Mouse (Mus musculus) brown adipose tissue, adult 24 weeks (tissue): ENCODE results near the gene Get4. TPM values are rescaled to one million over a fixed set of nuclear protein-coding genes. Genes with fewer than 3 reads are reported as not detected.

Source experiments
- H3K27ac ChIP-seq: fragments of 200-500 bp; replicated peaks from 2 replicates; pipeline ENCODE4 v1.5.1; 2012; ENCODE audit warnings: low read depth, mild to moderate bottlenecking, low read length
- H3K4me1 ChIP-seq: fragments of 200-500 bp; 2 replicates; pipeline ENCODE4 v1.6.1; 2012; ENCODE audit warnings: low read length, mixed read lengths; ENCODE audit not compliant: control insufficient read depth, insufficient read depth, insufficient read length
- H3K4me3 ChIP-seq: fragments of 200-500 bp; 2 replicates; pipeline ENCODE4 v1.5.1; 2012; ENCODE audit warnings: low read depth, mild to moderate bottlenecking, low read length, moderate library complexity; ENCODE audit not compliant: insufficient read depth
- polyA plus RNA-seq: library from polyadenylated mRNA; stranded (reverse); fragments of >200 nt; gene quantifications from 2 replicates; pipeline ENCODE4 v1.2.4, GENCODE M21; 2012; ENCODE audit not compliant: missing spikeins, insufficient read depth, insufficient read length

Get4 gene
- polyA plus RNA-seq, 1 experiment: 36.7 TPM

GRCm38 (mm10) chr5:139254938-139255337 is 2.8 kb downstream of the Get4 start:
- no peak overlapping the region for H3K27ac ChIP-seq
- peaks cover 31% of the 10 kb centered on the region for H3K4me1 ChIP-seq
- no peak overlapping the region for H3K4me3 ChIP-seq

- Histone ChIP-seq H3K4me3 (no peak overlapping the region), H3K27ac (no peak overlapping the region), H3K4me1 (peaks cover 31% of the 10 kb centered on the region)
Measured at GRCm38 (mm10) chr5:139255777-139256176, 3.7 kb downstream of the Get4 start.

GRCm38 (mm10) chr5:139256211-139256765 is 4.2 kb downstream of the Get4 start:
- Histone ChIP-seq H3K27ac (no peak overlapping the region), H3K4me1 (peaks cover 31% of the 10 kb centered on the region), H3K4me3 (no peak overlapping the region)

GRCm38 (mm10) chr5:139257265-139257664 is 5.1 kb downstream of the Get4 start:
- H3K4me3 ChIP-seq: no peak overlapping the region
- peaks cover 31% of the 10 kb centered on the region for H3K4me1 ChIP-seq
- no peak overlapping the region for H3K27ac ChIP-seq

GRCm38 (mm10) chr5:139257818-139258217 is 5.7 kb downstream of the Get4 start:
- H3K4me1 ChIP-seq: peaks cover 31% of the 10 kb centered on the region
- no peak overlapping the region for H3K27ac ChIP-seq
- no peak overlapping the region for H3K4me3 ChIP-seq

- no peak overlapping the region for H3K27ac ChIP-seq
- H3K4me1 ChIP-seq: peaks cover 28% of the 10 kb centered on the region
- H3K4me3 ChIP-seq: no peak overlapping the region
Measured at GRCm38 (mm10) chr5:139258371-139259035, 6.4 kb downstream of the Get4 start.

GRCm38 (mm10) chr5:139259853-139260252 is 7.7 kb downstream of the Get4 start:
- Histone ChIP-seq H3K4me1 (peaks cover 17% of the 10 kb centered on the region), H3K27ac (no peak overlapping the region), H3K4me3 (no peak overlapping the region)

- H3K4me3 ChIP-seq: no peak overlapping the region
- H3K4me1 ChIP-seq: peaks cover 5% of the 10 kb centered on the region; the same call in 1 of the 2 replicates
- H3K27ac ChIP-seq: no peak overlapping the region
Measured at GRCm38 (mm10) chr5:139261403-139261802, 9.3 kb downstream of the Get4 start.

- no peak overlapping the region for H3K27ac ChIP-seq
- H3K4me1 ChIP-seq: no peaks in the 10 kb centered on the region
- no peak overlapping the region for H3K4me3 ChIP-seq
Measured at GRCm38 (mm10) chr5:139267661-139268060, 15.5 kb downstream of the Get4 start.

GRCm38 (mm10) chr5:139270806-139271521 is 18.8 kb downstream of the Get4 start:
- no peak overlapping the region for H3K27ac ChIP-seq
- no peaks in the 10 kb centered on the region for H3K4me1 ChIP-seq
- H3K4me3 ChIP-seq: no peak overlapping the region

- Histone ChIP-seq H3K4me3 (no peak overlapping the region), H3K27ac (no peak overlapping the region), H3K4me1 (no peaks in the 10 kb centered on the region)
Measured at GRCm38 (mm10) chr5:139271994-139272554, 19.9 kb downstream of the Get4 start.

GRCm38 (mm10) chr5:139277287-139277686 is 25.2 kb downstream of the Get4 start:
- H3K27ac ChIP-seq: no peak overlapping the region
- H3K4me3 ChIP-seq: no peak overlapping the region
- H3K4me1 ChIP-seq: no peaks in the 10 kb centered on the region

- Histone ChIP-seq H3K27ac (no peak overlapping the region), H3K4me1 (peaks cover 12% of the 10 kb centered on the region), H3K4me3 (no peak overlapping the region)
Measured at GRCm38 (mm10) chr5:139281373-139282112, 29.4 kb downstream of the Get4 start.

- Histone ChIP-seq H3K4me3 (no peak overlapping the region), H3K27ac (no peak overlapping the region), H3K4me1 (peaks cover 12% of the 10 kb centered on the region)
Measured at GRCm38 (mm10) chr5:139282191-139282590, 30.1 kb downstream of the Get4 start.
